Mouse (Mus musculus): ENCODE measurements around the gene Fam178b. TPM values are rescaled to one million over a fixed set of nuclear protein-coding genes. Genes with fewer than 3 reads are reported as not detected.

The Fam178b gene
- total RNA-seq, 1 experiment from 2014 or later, result not detected

DNA sequence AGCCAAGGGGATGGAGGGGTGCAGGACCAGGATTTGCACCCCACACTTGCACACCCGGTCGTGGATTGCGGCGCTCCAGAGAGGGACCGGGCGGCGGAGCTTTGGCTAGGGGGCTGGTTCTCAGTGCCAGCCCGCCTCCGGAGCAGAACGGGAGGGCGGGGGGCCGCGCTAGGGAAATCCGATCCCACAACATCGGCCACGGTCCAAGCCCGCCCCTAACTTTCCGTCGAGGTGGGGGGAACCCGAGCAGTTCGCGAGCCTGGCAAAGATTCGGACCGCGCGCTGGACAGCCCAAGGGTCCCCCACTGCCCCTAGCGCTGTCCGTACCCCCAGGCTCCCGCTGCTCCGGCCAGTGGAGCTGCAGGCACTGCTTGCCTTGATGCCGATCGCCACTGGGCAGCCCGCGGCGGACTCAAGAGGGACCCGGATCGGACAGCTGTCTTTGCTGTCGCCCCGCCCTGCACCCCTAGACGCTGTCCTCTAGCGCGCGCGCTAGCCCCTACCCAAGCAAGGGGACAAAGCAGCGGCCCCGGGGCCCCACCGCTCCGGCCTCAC, 125.4 kb downstream of the Fam178b start:
- no peak for ATAC-seq (ENCODE audit: extremely low read depth, insufficient number of reproducible peaks, low FRiP score, poor library complexity, severe bottlenecking)

DNA sequence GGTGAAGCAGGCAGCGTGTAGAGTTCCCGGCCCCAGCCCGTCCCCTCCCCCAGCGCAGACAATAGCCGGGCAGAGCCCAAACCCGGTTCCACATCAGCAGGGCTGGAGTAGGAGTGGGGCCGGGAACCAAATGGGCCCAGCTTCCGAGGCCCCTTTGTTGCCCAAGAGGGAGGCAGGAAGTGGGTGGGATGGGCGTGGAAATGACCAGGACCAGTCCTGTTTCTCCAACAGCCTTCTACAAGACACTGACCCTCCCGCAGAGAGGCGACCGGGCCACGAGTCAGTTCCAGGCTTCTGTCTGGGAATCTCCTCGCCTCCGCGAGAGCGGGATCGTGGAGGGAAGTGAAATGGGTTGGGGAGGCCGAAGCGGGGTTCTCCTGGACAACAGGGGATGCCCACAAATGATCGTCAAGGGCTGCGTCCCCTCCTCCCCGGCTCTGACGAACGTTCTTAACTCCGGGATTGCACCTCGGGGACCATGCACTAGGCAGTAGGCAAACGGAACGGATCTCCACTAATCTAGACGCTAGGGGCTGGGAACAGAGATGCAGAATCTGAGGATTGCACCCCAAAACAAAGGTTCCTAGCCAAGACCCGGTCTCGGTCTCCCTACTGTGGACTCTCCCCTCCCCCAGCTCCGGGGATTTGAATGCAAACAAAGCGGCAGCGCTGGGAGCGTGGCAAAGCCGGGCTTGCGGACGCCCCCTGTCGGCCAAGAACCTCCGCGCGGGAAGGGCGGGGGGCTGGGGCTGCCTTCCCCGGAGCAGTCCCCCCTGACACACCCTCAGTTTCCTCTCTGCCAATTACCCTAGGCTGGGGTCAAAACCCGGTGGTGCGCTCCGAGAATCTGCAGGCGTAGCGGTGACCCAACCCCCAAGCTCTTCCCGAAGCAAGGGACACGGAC, 126.2 kb downstream of the Fam178b start:
- no peak; the same call in 1 of the 2 replicates for ATAC-seq (ENCODE audit: extremely low read depth, insufficient number of reproducible peaks, low FRiP score, poor library complexity, severe bottlenecking)

DNA sequence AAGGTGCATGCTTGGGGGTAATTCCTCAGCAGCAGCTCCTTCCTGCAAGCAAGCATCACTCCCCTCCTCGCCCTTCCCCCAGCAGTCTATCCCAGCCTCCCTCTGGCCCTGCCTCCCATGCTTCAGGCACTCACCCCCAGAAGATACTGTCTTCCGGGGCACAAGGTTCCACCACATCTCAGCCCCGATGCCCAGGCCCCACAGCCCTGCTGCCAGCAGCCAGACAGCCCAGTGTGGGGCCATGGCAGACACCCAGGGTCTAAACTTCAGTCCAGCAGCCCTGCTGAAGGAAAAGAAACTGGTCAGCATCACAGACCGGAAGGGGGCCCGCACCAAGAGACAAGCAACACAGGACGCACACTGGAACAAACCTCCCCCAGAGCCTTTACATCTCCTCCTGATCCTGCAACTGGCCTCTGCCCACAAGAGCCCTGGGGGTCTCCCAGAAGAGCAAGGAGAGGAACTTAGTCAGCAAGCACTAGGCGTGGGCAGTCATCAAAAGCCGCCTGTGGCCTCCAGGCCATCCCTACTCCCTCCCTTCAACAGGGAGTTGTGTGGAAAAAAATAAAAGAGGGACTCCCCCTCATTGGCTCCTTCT, 127.1 kb downstream of the Fam178b start:
- no peak for ATAC-seq (ENCODE audit: extremely low read depth, insufficient number of reproducible peaks, low FRiP score, poor library complexity, severe bottlenecking)

- no peak for ATAC-seq (ENCODE audit: extremely low read depth, insufficient number of reproducible peaks, low FRiP score, poor library complexity, severe bottlenecking)
Measured at GRCm38 (mm10) chr1:36554633-36555399, 128.2 kb downstream of the Fam178b start.

- no peak for ATAC-seq (ENCODE audit: extremely low read depth, insufficient number of reproducible peaks, low FRiP score, poor library complexity, severe bottlenecking)
Measured at GRCm38 (mm10) chr1:36552506-36552905, 130.5 kb downstream of the Fam178b start.

GRCm38 (mm10) chr1:36551904-36552303, 131.1 kb downstream of the Fam178b start:
- no peak for ATAC-seq (ENCODE audit: extremely low read depth, insufficient number of reproducible peaks, low FRiP score, poor library complexity, severe bottlenecking)

DNA sequence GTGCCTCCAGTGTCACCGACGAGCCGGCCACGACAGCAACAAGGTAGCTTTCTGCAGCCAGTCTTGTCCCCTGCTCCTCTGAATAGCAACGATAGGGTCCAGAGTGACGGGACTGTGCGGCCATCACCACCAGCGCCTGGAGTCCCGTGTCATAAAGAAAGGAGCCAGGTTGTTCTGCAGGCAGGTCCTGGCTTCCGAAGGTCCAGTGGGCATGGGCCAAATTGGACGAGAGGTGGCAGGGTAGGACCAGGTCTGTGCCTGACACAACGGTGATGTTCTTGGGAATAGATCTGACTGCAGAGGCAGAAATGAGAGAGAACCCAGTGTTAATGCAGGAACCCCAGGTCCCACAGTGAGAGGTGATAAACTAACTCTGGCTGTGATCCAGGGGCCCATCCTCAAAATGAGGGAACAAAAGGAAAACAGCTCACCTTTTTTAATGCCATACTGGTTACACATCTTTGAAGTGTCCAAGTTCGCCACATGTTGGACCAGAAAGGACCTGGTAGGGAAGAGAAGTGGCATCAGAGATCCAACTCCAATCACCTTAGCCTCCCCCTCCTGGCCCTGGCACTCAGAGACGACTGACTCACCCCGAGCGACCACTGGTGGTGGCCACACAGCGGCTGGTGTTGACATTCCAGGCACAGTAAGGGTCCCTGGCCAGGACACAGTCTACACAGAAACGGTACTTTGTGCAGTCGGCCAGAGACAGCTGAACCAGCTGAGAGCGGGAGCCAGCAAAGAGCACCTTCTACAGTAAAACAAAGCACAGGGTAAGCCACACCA, 132.7 kb downstream of the Fam178b start:
- no peak for ATAC-seq (ENCODE audit: extremely low read depth, insufficient number of reproducible peaks, low FRiP score, poor library complexity, severe bottlenecking)

- ATAC-seq (ENCODE audit: extremely low read depth, insufficient number of reproducible peaks, low FRiP score, poor library complexity, severe bottlenecking), result no peak
Measured at GRCm38 (mm10) chr1:36549491-36549890, 133.5 kb downstream of the Fam178b start.

DNA sequence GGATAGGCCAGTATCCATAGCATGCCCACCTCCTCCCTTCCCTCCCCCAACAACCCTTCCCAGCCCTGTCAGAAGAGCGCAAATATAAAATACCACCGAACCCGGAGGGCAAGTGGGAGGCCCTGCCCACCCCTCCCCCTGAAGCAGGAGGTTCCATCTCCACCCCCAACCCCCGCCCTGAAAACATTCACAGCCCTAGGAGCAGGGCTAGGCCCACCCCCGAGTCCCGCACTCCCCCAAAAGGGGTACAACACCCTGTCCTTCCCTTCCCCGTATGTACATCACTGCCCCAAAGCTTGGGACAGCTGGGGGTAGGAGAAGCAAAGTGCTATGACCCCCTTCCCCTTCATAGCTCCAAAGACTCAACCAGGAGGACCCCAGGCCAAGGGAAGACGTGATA, 134.2 kb downstream of the Fam178b start:
- no peak for ATAC-seq (ENCODE audit: extremely low read depth, insufficient number of reproducible peaks, low FRiP score, poor library complexity, severe bottlenecking)

DNA sequence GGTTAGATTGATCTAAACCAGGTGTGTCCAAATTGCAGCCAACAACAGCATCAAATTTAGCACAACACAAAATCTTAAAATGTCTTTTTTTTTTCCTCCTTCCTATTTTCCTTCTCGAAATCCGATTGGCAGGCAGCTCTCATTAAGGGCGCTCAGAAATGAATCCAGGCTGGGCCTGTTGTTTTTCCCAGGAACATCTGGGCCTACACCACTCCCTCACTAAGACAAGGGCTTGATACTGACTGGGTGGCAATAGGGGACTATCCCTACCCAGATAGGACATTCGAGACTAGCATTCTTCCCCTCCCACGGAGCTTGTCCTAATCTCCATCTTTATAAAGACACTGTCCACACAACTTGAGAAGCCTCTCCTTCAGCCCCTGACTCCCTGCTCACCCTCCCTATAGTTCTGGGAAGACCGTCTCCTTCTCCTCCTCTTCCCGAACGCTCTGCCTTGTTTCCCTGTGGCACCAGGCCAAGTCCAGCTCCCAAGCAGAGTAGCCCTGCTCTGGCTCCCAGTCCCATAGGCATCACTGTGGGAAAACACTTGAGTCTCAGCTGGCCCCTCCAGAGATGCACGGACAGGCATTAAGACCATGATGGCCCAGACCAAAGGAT, 134.9 kb downstream of the Fam178b start:
- no peak for ATAC-seq (ENCODE audit: extremely low read depth, insufficient number of reproducible peaks, low FRiP score, poor library complexity, severe bottlenecking)

DNA sequence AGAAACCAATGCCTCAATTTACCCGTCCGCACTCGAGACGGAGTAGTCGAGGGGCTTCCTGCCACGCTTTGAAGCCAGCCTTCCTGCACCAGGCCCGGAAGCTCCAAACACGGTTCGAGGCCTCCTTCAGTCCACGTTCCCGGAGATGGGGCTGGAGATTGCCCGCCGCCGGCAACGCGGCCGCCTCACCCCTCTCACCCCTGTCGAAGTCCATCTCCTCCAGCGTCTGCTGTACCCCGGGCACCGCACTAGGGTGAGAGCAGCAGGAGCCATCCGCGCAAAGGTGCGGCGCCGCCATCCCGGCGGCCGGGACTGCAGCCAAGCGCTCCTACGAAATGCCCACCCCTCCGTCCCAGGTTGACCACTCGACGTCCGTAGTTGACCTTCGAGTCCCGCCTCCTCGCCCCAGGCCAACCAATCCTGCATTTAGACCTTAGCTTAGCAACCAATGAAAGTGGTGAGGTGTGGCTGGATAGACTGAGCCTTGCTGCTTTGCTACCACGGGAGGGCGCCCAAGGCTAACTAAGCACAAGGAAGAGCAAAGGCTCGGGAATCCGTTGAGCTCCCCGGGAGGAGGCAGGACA, 136.0 kb downstream of the Fam178b start, which contains the start of gene Ankrd39:
Gene Ankrd39, minus strand, starts transcription at position 558 of the 584 bp plus-strand sequence.
- ATAC-seq (ENCODE audit: extremely low read depth, insufficient number of reproducible peaks, low FRiP score, poor library complexity, severe bottlenecking), result peak; percentile 98

GRCm38 (mm10) chr1:36545845-36546600, 137.0 kb downstream of the Fam178b start:
- no peak for ATAC-seq (ENCODE audit: extremely low read depth, insufficient number of reproducible peaks, low FRiP score, poor library complexity, severe bottlenecking)

DNA sequence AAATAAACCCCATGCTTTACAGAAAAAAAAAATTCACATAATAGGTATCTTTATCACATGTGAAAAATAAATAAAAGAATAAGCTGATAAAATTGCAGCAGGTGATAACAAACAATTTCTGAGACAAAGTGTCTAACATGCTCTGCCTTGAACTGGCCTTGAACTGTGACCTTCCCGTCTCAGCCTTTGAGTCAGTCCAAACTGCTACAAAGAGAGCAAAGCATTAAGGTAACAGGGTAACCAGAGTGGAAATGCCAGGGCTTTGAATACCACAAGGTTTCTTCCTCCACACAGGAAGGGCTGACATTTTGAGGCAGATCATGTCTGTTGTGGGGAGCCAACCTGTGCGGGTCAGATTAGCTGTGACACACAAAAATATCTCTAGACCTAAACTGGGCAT, 137.6 kb downstream of the Fam178b start:
- no peak for ATAC-seq (ENCODE audit: extremely low read depth, insufficient number of reproducible peaks, low FRiP score, poor library complexity, severe bottlenecking)

GRCm38 (mm10) chr1:36542925-36543324, 140.1 kb downstream of the Fam178b start:
- ATAC-seq (ENCODE audit: extremely low read depth, insufficient number of reproducible peaks, low FRiP score, poor library complexity, severe bottlenecking), result no peak

- ATAC-seq (ENCODE audit: extremely low read depth, insufficient number of reproducible peaks, low FRiP score, poor library complexity, severe bottlenecking), result no peak
Measured at GRCm38 (mm10) chr1:36541844-36542243, 141.1 kb downstream of the Fam178b start.

DNA sequence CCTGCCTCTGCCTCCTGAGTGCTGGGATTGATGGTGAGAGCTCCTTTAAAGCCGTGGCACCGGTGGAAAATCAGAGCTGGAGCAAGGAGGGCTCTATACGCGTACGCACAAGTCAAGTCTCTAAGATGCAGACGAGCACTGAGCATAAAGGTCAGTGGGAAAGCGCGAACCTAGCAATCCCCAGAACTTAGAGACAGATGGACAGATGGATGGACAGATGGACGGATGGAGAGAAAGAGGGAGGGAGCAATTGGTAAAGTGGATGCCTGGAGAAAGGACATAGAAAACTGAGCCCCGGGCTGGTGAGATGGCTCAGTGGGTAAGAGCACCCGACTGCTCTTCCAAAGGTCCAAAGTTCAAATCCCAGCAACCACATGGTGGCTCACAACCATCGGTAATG, 142.2 kb downstream of the Fam178b start:
- ATAC-seq (ENCODE audit: extremely low read depth, insufficient number of reproducible peaks, low FRiP score, poor library complexity, severe bottlenecking), result no peak

DNA sequence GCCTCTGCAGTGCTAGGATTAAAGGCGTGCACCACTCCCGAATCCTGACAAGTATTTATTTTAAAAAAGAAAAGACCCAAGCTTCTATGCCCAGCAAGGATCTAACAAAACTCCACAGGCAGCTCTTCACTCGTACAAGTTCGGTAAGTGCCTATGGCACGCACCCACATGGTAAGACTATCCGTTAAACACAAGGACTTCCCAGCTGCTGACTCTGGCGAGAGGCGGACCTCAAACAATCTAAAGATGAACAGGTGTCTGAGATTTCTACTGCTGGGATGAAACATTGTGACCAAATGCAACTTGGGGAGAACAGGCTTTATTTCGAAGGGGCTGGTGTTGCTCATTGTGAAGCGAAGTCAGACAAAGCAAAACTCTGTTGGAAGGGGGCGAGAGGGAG, 142.9 kb downstream of the Fam178b start:
- ATAC-seq (ENCODE audit: extremely low read depth, insufficient number of reproducible peaks, low FRiP score, poor library complexity, severe bottlenecking), result no peak
